8 mouse cellular contexts compared by ENCODE assay signal in the genomic region with DNA sequence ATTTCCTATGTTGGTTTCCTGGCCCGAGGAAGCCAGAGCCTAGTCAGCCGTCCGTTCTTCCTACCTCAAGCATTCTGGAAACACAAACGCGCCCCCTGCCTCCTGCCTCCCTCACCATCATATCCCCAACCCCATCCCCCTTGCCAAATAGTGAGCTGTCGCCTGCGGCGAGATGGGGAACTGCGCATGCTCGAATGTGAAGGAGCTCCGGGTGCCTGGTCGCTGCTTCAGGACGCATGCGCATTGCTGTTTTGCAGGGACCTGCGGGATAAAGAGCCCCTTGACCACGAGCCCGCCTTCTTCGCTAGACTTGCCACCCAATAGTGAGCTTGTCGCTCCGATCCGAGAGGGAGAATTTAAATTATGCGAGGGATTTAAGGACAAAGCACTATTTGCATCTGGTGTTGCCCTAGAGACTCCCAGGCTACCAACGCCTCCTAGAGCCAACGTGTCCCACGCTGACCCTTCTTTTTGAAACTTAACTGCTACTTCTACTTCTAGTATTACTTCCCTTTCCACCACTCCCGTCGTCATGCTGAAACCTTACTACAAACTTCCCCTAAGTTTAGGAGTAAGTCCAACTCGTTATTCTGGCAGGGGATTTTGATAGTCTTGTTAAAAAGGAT. TPM values are rescaled to one million over a fixed set of nuclear protein-coding genes. Genes with fewer than 3 reads are reported as not detected.
DNase-seq lines count a peak whose midpoint lies in the region; ATAC-seq lines count a peak whose summit lies in the region.

No protein-coding gene starts in this region.

- H3K9ac ChIP-seq in hindbrain, embryonic 16.5 days (ENCODE audit: low read depth, low read length): peak overlapping the region; percentile 79

- peak overlapping the region; percentile 94 for H3K27ac ChIP-seq in hindbrain, embryonic 16.5 days (ENCODE audit: low read depth, low read length)

- peaks cover 21% of the 10 kb centered on the region for H3K4me1 ChIP-seq in hindbrain, embryonic 16.5 days (ENCODE audit: control insufficient read depth, insufficient read depth, low read depth, low read length)

- 0% methylated on average over 28 of the region's 28 CpGs for WGBS in hindbrain, embryonic 16.5 days

- H3K4me2 ChIP-seq in hindbrain, embryonic 16.5 days (ENCODE audit: low read length): peak overlapping the region; percentile 88

- peak; percentile 92 for ATAC-seq in hindbrain, embryonic 16.5 days

- H3K9me3 ChIP-seq in hindbrain, embryonic 16.5 days (ENCODE audit: control insufficient read depth, low read length): no peaks in the 10 kb centered on the region

- H3K4me3 ChIP-seq in hindbrain, embryonic 16.5 days (ENCODE audit: low read length): peak overlapping the region; percentile 69

- no peaks in the 10 kb centered on the region for H3K36me3 ChIP-seq in hindbrain, embryonic 16.5 days (ENCODE audit: control insufficient read depth, insufficient read depth, low read length)

- no peaks in the 10 kb centered on the region for H3K27me3 ChIP-seq in hindbrain, embryonic 16.5 days (replicated peaks; ENCODE audit: control insufficient read depth, insufficient read depth, low read length)

- DNase-seq in ZHBTc4 (ENCODE audit: low read depth, low spot score): peak; percentile 99
- DNase-seq in cerebellum, postnatal 4 days (ENCODE audit: low spot score in 2 of 2): peak; percentile 88 to 95
- DNase-seq in gastrocnemius, adult 18-20 months (ENCODE audit: low spot score): peak; percentile 96
- peak; percentile 87 for DNase-seq in left cerebral cortex, adult 11 months (ENCODE audit: low spot score)
- DNase-seq in lung, postnatal 36 days: peak; percentile 97
- DNase-seq in retina, embryonic 14.5 days (ENCODE audit: low spot score): peak; percentile 98
- peak; percentile 90 to 94 for DNase-seq in thymus, postnatal 36 days

RNA-seq across cellular contexts. Expression of gene Spop, which starts 0.8 kb away (rescaled TPM):
- total RNA-seq in gastrocnemius, adult 18-20 months (2021): 100 to 1,000 TPM; 162 to 171 TPM
- 222 and 250 TPM in 2 replicates for polyA plus RNA-seq in hindbrain, embryonic 16.5 days (2015; fragmentation: Nextera tagmentation; extraction: Ambion mirVana)

RNA-seq across cellular contexts. Expression of gene Slc35b1, which starts 30.2 kb away (rescaled TPM):
- 10 to 100 TPM; 43.9 to 44.1 TPM for total RNA-seq in gastrocnemius, adult 18-20 months (2021)
- polyA plus RNA-seq in hindbrain, embryonic 16.5 days (2015; fragmentation: Nextera tagmentation; extraction: Ambion mirVana): 142 and 147 TPM in 2 replicates

Comparison
In these comparisons a context has a peak if more than half of its experiments do, and no peak if none do; other contexts are left out.
1. Peak in every context shown above with its lines: DNase-seq, ATAC-seq, H3K4me3 ChIP-seq and H3K27ac ChIP-seq.